Mouse (Mus musculus) stomach, embryonic 16.5 days (tissue): ENCODE results near the gene Dmrta2. TPM values are rescaled to one million over a fixed set of nuclear protein-coding genes. Genes with fewer than 3 reads are reported as not detected.

Source experiments
- ATAC-seq: fragments of 200-750 bp; cut with Nextera tagmentation; 2 replicates; pipeline ENCODE4 v1.8.0; 2017; ENCODE audit warnings: moderate number of reproducible peaks, moderate TSS enrichment; ENCODE audit not compliant: insufficient read depth, low FRiP score
- H3K27ac ChIP-seq: fragments of 300-500 bp; sonication (generic); 2 replicates; pipeline ENCODE4 v1.5.1; 2014; ENCODE audit warnings: low read length
- H3K27me3 ChIP-seq: fragments of 300-500 bp; sonication (generic); 2 replicates; pipeline ENCODE4 v1.6.1; 2014; ENCODE audit warnings: low read length, control low read depth, mixed read lengths; ENCODE audit not compliant: control insufficient read depth, insufficient read depth
- H3K36me3 ChIP-seq: fragments of 300-500 bp; sonication (generic); 2 replicates; pipeline ENCODE4 v1.6.1; 2014; ENCODE audit warnings: low read length; ENCODE audit not compliant: control insufficient read depth, insufficient read depth
- H3K4me1 ChIP-seq: fragments of 300-500 bp; sonication (generic); 2 replicates; pipeline ENCODE4 v1.6.1; 2014; ENCODE audit warnings: low read length, control low read depth, mixed read lengths; ENCODE audit not compliant: control insufficient read depth, insufficient read depth
- H3K4me2 ChIP-seq: fragments of 300-500 bp; sonication (generic); 2 replicates; pipeline ENCODE4 v1.6.1; 2014; ENCODE audit warnings: low read depth, low read length, mixed read lengths
- H3K4me3 ChIP-seq: fragments of 300-500 bp; sonication (generic); replicated peaks from 2 replicates; pipeline ENCODE4 v1.5.1; 2014; ENCODE audit warnings: mild to moderate bottlenecking, low read length
- H3K9ac ChIP-seq: fragments of 300-500 bp; sonication (generic); 2 replicates; pipeline ENCODE4 v1.6.1; 2014; ENCODE audit warnings: low read length
- H3K9me3 ChIP-seq: fragments of 300-500 bp; sonication (generic); replicated peaks from 2 replicates; pipeline ENCODE4 v1.6.1; 2016; ENCODE audit warnings: low read length, control low read depth; ENCODE audit not compliant: control insufficient read depth
- WGBS: fragments of 180-500 bp; shearing (Covaris S2); extraction: QIAGEN DNeasy Blood & Tissue Kit; methylation state at CpG from one replicate; pipeline ENCODE4 v1.1.7; 2014; 5-methylcytosine and 5-hydroxymethylcytosine counted together
- polyA plus RNA-seq: library from polyadenylated mRNA; unstranded; fragments of >200 nt; fragmentation: Nextera tagmentation; extraction: Ambion mirVana; gene quantifications from 2 replicates; pipeline ENCODE4 v1.2.1, GENCODE M21; 2015

The Dmrta2 gene
- polyA plus RNA-seq, 1 experiment from 2014 or later = 0.09 TPM

DNA sequence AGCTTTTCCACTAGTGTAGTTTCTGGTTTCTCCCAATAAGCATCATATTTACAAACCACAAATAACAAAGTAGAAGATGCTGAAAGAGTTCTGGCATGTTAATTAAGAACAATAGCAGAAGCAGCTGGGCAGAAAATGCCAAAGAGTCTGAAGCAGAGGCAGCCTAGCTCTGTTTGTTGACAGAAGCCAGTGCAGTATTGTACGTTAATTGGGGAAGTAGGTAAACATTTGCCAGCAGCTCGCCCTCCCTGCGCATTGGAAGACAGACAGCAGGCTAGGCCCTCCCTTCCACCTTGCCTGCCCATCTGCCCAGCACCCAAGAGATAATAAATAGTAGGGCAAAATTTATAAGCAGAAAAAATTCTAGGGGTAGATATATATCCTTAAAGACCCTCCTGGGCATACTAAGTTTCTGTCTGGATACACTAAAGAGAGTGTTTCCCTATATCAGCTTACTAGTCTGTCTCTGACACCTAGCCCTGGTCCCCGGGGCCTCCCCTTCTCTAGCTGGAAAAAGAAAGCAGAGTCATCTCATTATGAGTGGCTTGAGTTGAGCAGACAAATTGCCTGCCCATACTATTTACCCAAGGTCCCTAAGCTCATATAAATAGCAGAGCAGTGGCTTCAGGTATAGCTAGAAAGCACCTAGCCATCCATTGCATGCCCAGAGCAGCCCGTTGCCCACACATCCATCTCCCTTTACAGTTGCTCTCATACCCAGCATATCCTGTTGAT lies 17.5 kb upstream of the Dmrta2 start:
- no peaks in the 10 kb centered on the region for H3K4me1 ChIP-seq
- H3K4me3 ChIP-seq = no peak overlapping the region
- WGBS = 57% methylated on average over 5 of the region's 5 CpGs
- no peaks in the 10 kb centered on the region for H3K9me3 ChIP-seq
- ATAC-seq = no peak
- H3K9ac ChIP-seq = no peak overlapping the region
- peaks cover 4% of the 10 kb centered on the region; the same call in 1 of the 2 replicates for H3K36me3 ChIP-seq
- H3K4me2 ChIP-seq = no peak overlapping the region
- no peaks in the 10 kb centered on the region for H3K27me3 ChIP-seq
- no peak overlapping the region for H3K27ac ChIP-seq

DNA sequence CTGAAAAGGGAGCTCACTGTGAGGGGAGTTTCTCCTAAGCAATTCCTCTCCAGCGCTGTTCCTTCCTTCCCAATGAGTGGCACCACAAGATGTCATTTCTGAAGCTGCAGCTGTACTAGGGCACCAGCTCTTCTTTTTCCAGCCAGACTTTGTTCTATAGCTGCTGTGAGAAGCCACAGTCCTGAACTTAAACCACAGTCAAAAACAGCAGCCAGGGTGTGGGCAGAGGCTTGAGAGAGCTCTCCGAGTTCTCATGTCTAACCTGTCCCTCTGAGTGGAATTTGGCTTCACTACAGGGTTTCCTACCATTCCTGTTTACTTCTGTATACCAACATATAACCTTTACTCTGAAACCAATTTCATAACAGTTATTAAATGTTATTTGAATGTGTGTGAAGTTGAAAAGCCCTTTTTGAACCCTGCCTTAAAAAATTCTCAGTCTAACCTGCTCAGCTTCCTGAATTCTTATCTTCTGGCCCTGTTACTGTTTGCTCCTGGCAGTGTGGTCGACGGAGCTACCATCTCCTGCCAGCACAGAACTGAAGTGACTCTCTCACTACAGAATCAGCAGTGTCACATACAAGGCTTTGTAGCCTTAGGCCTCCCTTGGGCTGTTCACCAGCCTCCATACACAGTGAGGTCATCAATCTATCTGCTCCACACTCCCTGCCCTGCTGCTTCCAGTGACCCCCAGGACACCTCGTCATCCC lies 14.1 kb upstream of the Dmrta2 start:
- H3K9ac ChIP-seq = no peak overlapping the region
- H3K9me3 ChIP-seq = no peaks in the 10 kb centered on the region
- no peaks in the 10 kb centered on the region for H3K4me1 ChIP-seq
- no peak overlapping the region for H3K4me2 ChIP-seq
- H3K27ac ChIP-seq = no peak overlapping the region
- 69% methylated on average over 5 of the region's 5 CpGs for WGBS
- no peaks in the 10 kb centered on the region for H3K27me3 ChIP-seq
- peaks cover 4% of the 10 kb centered on the region; the same call in 1 of the 2 replicates for H3K36me3 ChIP-seq
- no peak for ATAC-seq
- no peak overlapping the region for H3K4me3 ChIP-seq

GRCm38 (mm10) chr4:109969561-109969960 lies 8.3 kb upstream of the Dmrta2 start:
- H3K27ac ChIP-seq = no peak overlapping the region
- WGBS = 86% methylated on average over 5 of the region's 5 CpGs

DNA sequence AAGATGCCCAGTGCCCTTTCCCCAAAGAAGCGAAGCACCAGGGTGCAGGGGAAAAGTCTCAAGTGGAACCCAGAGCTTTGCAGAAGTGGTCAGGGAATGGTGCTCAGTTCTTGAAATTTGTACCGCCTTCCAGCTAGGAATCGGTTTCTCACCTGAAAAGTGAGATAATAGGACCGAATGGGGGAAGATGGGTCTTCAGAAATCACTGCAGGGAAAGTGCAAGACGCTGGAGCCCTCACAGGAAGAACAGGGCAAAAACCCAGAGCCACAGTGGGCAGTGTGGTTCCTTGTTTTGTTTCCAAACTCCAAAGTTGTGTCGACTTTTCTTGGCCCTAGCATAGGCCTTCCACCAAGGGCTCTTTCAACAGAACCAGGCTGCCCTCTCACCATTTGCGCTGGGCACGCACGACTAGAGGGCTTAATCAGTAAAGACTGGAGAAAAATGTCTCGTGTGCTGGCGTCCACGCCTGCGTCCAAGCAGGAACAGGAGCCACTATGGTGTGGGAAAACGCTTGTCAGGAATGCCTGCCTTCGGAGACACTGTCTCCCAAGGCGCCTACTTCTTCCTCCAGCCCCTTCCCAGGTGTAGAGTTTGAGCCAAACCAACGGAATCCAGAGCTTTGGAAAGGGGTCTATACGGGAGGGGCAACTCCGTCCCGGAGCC lies 3.7 kb upstream of the Dmrta2 start:
- Histone ChIP-seq H3K27me3 (peaks cover 69% of the 10 kb centered on the region), H3K4me1 (peaks cover 13% of the 10 kb centered on the region), H3K36me3 (no peaks in the 10 kb centered on the region), H3K4me2 (no peak overlapping the region), H3K9me3 (no peaks in the 10 kb centered on the region), H3K9ac (no peak overlapping the region), H3K4me3 (no peak overlapping the region), H3K27ac (no peak overlapping the region)
- ATAC-seq = no peak
- WGBS = 3% methylated on average over 20 of the region's 20 CpGs

More at GRCm38 (mm10) chr4:109969561-109969960, 8.3 kb upstream of the Dmrta2 start:
- no peak for ATAC-seq
- H3K27me3 ChIP-seq = peaks cover 28% of the 10 kb centered on the region
- H3K36me3 ChIP-seq = no peaks in the 10 kb centered on the region
- H3K4me3 ChIP-seq = no peak overlapping the region
- no peaks in the 10 kb centered on the region for H3K9me3 ChIP-seq
- no peak overlapping the region for H3K4me2 ChIP-seq
- H3K9ac ChIP-seq = no peak overlapping the region
- H3K4me1 ChIP-seq = no peaks in the 10 kb centered on the region

DNA sequence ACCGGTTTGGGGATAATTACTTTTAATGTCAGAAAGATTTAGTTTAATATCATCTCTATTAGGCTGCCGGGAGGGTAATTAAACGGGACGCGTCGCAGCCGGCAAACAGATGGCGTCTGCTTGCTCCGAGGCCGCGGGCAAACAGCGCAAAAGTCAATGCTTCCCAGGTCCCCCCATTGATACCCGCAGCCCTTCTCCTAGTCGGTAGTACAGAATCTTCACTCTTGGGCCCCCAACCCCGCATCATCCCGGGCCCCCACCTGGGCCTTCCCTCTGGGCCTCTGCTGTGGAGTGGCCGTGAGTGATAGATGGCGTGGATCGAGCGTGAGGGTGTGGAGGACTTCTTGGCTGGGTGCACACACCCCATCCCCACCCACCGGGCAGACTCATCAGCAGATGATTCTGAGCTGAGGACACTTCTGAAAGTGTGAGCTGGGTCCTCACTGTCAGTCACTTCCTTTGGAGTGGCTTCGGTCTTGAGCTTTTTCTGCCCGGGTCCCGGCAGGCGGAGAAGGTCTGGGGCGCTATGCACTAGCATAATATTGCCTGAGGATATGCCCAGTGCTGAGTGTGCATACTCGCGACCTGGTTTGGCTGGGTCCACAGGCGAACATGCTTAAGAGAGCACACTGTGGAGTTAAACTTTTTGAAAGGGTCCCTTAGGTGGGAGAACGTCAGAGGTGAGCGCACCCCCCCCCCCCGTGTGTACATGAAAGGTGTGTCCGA lies 3.0 kb upstream of the Dmrta2 start:
- no peaks in the 10 kb centered on the region for H3K9me3 ChIP-seq
- H3K4me3 ChIP-seq = no peak overlapping the region
- H3K4me2 ChIP-seq = no peak overlapping the region
- no peak overlapping the region for H3K27ac ChIP-seq
- no peak overlapping the region for H3K9ac ChIP-seq
- no peaks in the 10 kb centered on the region for H3K36me3 ChIP-seq
- ATAC-seq = no peak
- H3K27me3 ChIP-seq = peaks cover 75% of the 10 kb centered on the region
- peaks cover 13% of the 10 kb centered on the region for H3K4me1 ChIP-seq
- WGBS = 2% methylated on average over 33 of the region's 33 CpGs

DNA sequence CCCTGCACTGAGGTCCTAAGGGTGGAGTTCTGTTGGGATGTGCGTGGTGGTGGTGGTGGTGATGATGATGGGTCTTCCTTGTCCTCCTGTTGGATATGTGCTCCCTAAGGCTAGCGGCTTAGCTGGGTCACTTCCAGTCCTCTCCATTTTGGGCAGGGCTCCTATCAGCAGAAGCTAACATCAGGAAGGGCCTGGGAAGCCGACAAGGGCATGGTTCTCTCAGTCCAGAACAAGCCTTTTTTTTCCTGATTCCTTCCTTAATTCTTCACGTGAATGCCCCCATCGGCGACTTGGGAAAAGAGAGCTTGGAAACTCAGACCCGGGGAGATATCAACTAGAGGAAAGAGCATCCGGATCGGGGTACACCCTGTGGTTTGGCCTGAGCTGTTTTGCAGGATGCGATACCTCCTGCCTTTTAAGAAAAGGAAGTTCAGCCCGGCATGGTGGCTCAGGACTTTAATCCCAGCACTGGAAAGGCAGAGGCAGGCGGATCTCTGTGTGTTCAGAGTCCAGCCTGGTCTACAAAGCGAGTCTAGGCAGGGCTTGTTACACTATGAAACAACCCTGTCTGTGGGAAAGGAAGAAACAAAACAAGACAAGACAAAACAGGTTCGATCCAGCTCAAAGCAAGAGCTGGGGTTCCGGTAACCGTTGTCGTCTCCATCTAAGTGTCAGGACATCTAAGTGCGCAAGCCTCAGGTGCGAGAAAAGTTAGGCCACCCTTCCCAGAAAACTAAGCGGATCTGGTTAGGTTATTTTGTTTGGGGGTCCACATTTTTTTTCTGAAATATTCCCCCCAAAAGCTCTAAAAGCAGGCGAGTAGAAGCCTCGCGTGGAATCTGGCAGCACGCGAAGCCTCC lies 2.2 kb upstream of the Dmrta2 start:
- Histone ChIP-seq H3K4me1 (peaks cover 16% of the 10 kb centered on the region), H3K36me3 (no peaks in the 10 kb centered on the region), H3K27me3 (peaks cover 83% of the 10 kb centered on the region), H3K9me3 (no peaks in the 10 kb centered on the region), H3K9ac (no peak overlapping the region), H3K4me3 (no peak overlapping the region), H3K4me2 (no peak overlapping the region), H3K27ac (no peak overlapping the region)
- 9% methylated on average over 25 of the region's 25 CpGs for WGBS
- ATAC-seq = no peak

GRCm38 (mm10) chr4:109976273-109977147 lies 1.3 kb upstream of the Dmrta2 start:
- Histone ChIP-seq H3K9ac (no peak overlapping the region), H3K27me3 (peaks cover 84% of the 10 kb centered on the region), H3K4me3 (no peak overlapping the region), H3K36me3 (no peaks in the 10 kb centered on the region), H3K4me1 (peaks cover 17% of the 10 kb centered on the region), H3K9me3 (no peaks in the 10 kb centered on the region), H3K4me2 (no peak overlapping the region), H3K27ac (no peak overlapping the region)
- ATAC-seq = no peak
- 2% methylated on average over 34 of the region's 34 CpGs for WGBS
